Mouse (Mus musculus) thymus, adult 2 months (tissue): ENCODE measurements around the gene Hoxa1.

Source experiments
- CTCF ChIP-seq: fragments of 200-500 bp; IDR thresholded peaks from 2 replicates; pipeline ENCODE4 v1.5.1; 2012; ENCODE audit warnings: mild to moderate bottlenecking, control low read depth, low read length, moderate library complexity, borderline replicate concordance; ENCODE audit not compliant: control insufficient read depth, poor library complexity, insufficient read depth; ENCODE audit errors: extremely low read depth
- POLR2A ChIP-seq: fragments of 200-500 bp; IDR thresholded peaks from 2 replicates; pipeline ENCODE4 v1.6.1; 2012; ENCODE audit warnings: mild to moderate bottlenecking, low read length, control low read depth, moderate library complexity; ENCODE audit not compliant: control insufficient read depth, poor library complexity, insufficient read depth; ENCODE audit errors: extremely low read depth

DNA sequence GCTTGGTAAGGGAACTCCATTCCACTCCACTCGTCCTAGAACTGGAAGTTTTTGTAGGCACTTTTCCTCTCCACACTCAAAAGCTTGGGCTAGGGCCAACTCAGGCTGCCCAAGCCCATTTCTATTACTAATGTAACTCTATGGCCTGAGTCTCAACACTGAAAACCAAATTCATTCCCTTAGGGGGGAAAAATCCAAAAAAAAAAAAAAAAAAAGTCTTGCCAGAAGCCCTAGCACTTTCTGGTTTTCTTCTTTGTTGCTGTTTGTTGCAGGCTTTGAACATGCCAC is 3.9 kb upstream of the Hoxa1 start:
- TF ChIP-seq POLR2A = no peak
- TF ChIP-seq CTCF = no peak
